Mouse (Mus musculus) lung, postnatal 0 days (tissue): ENCODE data around the gene Eci1. TPM values are rescaled to one million over a fixed set of nuclear protein-coding genes. Genes with fewer than 3 reads are reported as not detected.

Source experiments
- ATAC-seq: fragments of 200-750 bp; cut with Nextera tagmentation; 2 replicates; pipeline ENCODE4 v1.8.0; 2017; ENCODE audit warnings: moderate library complexity
- DNase-seq: peaks from one replicate; pipeline ENCODE4 v3.0.0-alpha.2; 2016; ENCODE audit warnings: low spot score
- H3K27ac ChIP-seq: fragments of 300-500 bp; sonication (generic); 2 replicates; pipeline ENCODE4 v1.5.1; 2014; ENCODE audit warnings: antibody characterized with exemption, mild to moderate bottlenecking, low read length, mixed read lengths
- H3K27me3 ChIP-seq: fragments of 300-500 bp; sonication (generic); replicated peaks from 2 replicates; pipeline ENCODE4 v1.6.1; 2014; ENCODE audit warnings: low read length, mixed read lengths; ENCODE audit not compliant: insufficient read depth
- H3K36me3 ChIP-seq: fragments of 300-500 bp; sonication (generic); 2 replicates; pipeline ENCODE4 v1.6.1; 2014; ENCODE audit warnings: low read length, mixed read lengths; ENCODE audit not compliant: insufficient read depth
- H3K4me1 ChIP-seq: fragments of 300-500 bp; sonication (generic); 2 replicates; pipeline ENCODE4 v1.6.1; 2014; ENCODE audit warnings: antibody characterized with exemption, low read depth, low read length, mixed read lengths; ENCODE audit not compliant: insufficient read depth
- H3K4me2 ChIP-seq: fragments of 300-500 bp; sonication (generic); replicated peaks from 2 replicates; pipeline ENCODE4 v1.6.1; 2014; ENCODE audit warnings: low read depth, mild to moderate bottlenecking, low read length, moderate library complexity, mixed read lengths
- H3K4me3 ChIP-seq: fragments of 300-500 bp; sonication (generic); 2 replicates; pipeline ENCODE4 v1.5.1; 2014; ENCODE audit warnings: low read depth, low read length
- H3K9ac ChIP-seq: fragments of 300-500 bp; sonication (generic); replicated peaks from 2 replicates; pipeline ENCODE4 v1.6.1; 2014; ENCODE audit warnings: low read depth, mild to moderate bottlenecking
- H3K9me3 ChIP-seq: fragments of 300-500 bp; sonication (generic); 2 replicates; pipeline ENCODE4 v1.6.1; 2016; ENCODE audit warnings: low read length, mixed read lengths
- CTCF ChIP-seq: IDR thresholded peaks from 2 replicates; pipeline ENCODE4 v1.5.1; 2016; ENCODE audit warnings: antibody characterized with exemption, mild to moderate bottlenecking
- EP300 ChIP-seq: IDR thresholded peaks from 2 replicates; pipeline ENCODE4 v1.6.1; 2016; ENCODE audit warnings: antibody characterized with exemption, mild to moderate bottlenecking, control low read depth
- WGBS: fragments of 180-500 bp; shearing (Covaris S2); extraction: QIAGEN DNeasy Blood & Tissue Kit; methylation state at CpG from one replicate; pipeline ENCODE4 v1.1.7; 2014; 5-methylcytosine and 5-hydroxymethylcytosine counted together
- polyA plus RNA-seq: library from polyadenylated mRNA; unstranded; fragments of >200 nt; fragmentation: Nextera tagmentation; extraction: Ambion mirVana; gene quantifications from 2 replicates; pipeline ENCODE4 v1.2.1, GENCODE M21; 2015

The Eci1 gene
- polyA plus RNA-seq, 1 experiment from 2014 or later = 81.7 TPM

GRCm38 (mm10) chr17:24483495-24483894 is 57.1 kb downstream of the Eci1 start:
- Histone ChIP-seq H3K9me3 (no peaks in the 10 kb centered on the region), H3K27ac (no peak overlapping the region), H3K9ac (no peak overlapping the region), H3K4me3 (no peak overlapping the region), H3K27me3 (no peaks in the 10 kb centered on the region), H3K4me2 (no peak overlapping the region), H3K36me3 (no peaks in the 10 kb centered on the region), H3K4me1 (no peaks in the 10 kb centered on the region)
- no peak for DNase-seq
- no peak for ATAC-seq
- 95% methylated on average over 3 of the region's 3 CpGs for WGBS
- no peak for TF ChIP-seq EP300
- TF ChIP-seq CTCF = no peak

DNA sequence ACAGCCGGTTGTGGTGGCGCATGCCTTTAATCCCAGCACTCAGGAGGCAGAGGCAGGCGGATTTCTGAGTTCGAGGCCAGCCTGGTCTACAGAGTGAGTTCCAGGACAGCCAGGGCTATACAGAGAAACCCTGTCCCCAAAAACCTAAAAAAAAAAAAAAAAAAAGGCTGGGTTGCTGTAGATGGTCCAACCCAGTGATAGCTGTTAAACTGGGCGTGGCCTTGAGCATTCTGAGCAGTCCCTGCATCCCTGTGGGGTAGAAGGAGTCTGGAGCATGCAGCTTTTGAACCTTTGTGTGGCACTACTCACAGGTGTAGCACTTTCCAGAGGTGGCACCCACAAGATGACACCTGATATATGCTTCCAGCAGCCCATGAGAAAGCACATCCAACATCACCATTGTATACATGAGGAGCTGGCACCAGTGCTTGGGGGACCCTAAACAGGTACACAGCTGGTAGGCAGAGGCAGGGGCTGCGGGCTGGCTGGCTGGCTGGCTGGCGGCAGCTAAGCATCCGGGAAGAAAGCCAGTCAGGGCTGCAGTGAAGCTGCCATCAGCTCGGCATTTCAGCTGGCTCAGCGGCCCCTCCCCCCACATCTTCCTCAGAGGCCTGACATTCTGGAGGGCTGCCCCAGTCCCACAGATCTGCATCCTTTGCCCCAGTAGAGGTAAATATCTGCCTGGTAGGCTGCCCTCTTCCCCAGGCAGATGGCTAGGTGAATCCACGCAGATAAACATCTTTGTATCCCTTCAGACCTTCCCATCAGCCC is 58.8 kb downstream of the Eci1 start:
- TF ChIP-seq EP300 (no peak), CTCF (no peak)
- Histone ChIP-seq H3K4me3 (no peak overlapping the region), H3K9ac (no peak overlapping the region), H3K4me2 (no peak overlapping the region), H3K36me3 (no peaks in the 10 kb centered on the region), H3K9me3 (no peaks in the 10 kb centered on the region), H3K27me3 (peaks cover 7% of the 10 kb centered on the region; the same call in 1 of the 2 replicates), H3K4me1 (peaks cover 5% of the 10 kb centered on the region; the same call in 1 of the 2 replicates), H3K27ac (no peak overlapping the region)
- ATAC-seq (no peak), DNase-seq (no peak)
- WGBS = 51% methylated on average over 11 of the region's 11 CpGs

GRCm38 (mm10) chr17:24488186-24488661 is 61.8 kb downstream of the Eci1 start, which contains the start of gene Caskin1:
Gene Caskin1 (plus strand): TSS chr17:24488601.
- under 1% methylated on average over 25 of the region's 45 CpGs for WGBS
- H3K4me1 ChIP-seq = peaks cover 5% of the 10 kb centered on the region; the same call in 1 of the 2 replicates
- DNase-seq (peak; percentile 52), ATAC-seq (peak; percentile 65)
- peak within 1 kb of the TSS; percentile 99 for H3K4me2 ChIP-seq
- H3K36me3 ChIP-seq = no peaks in the 10 kb centered on the region
- 0 out of 2 replicates have a peak within 1 kb of the TSS, but pooled peaks have one; percentile 12 for H3K9ac ChIP-seq
- H3K27me3 ChIP-seq = peaks cover 7% of the 10 kb centered on the region; the same call in 1 of the 2 replicates
- H3K9me3 ChIP-seq = no peaks in the 10 kb centered on the region
- peak within 1 kb of the TSS; percentile 60 for H3K4me3 ChIP-seq
- no peak within 1 kb of the TSS for H3K27ac ChIP-seq
- TF ChIP-seq CTCF (no peak), EP300 (no peak)

GRCm38 (mm10) chr17:24488662-24489264 is 62.3 kb downstream of the Eci1 start:
- H3K36me3 ChIP-seq = no peaks in the 10 kb centered on the region
- H3K9ac ChIP-seq = 0 out of 2 replicates have a peak overlapping the region, but pooled peaks have one; percentile 12
- ATAC-seq = peak; percentile 61
- TF ChIP-seq CTCF = no peak
- TF ChIP-seq EP300 = no peak
- peak overlapping the region; percentile 99 for H3K4me2 ChIP-seq
- peaks cover 7% of the 10 kb centered on the region; the same call in 1 of the 2 replicates for H3K27me3 ChIP-seq
- WGBS = 1% methylated on average over 29 of the region's 81 CpGs
- H3K4me1 ChIP-seq = peaks cover 5% of the 10 kb centered on the region; the same call in 1 of the 2 replicates
- H3K9me3 ChIP-seq = no peaks in the 10 kb centered on the region
- DNase-seq = no peak
- no peak overlapping the region for H3K27ac ChIP-seq
- peak overlapping the region; percentile 60 for H3K4me3 ChIP-seq

Other genes starting within 250 kb of the Eci1 start
- gene Tbc1d24, start 221.1 kb upstream of the Eci1 start, polyA plus RNA-seq = 1.8 and 1.9 TPM in 2 replicates
- 2.3 and 2.5 TPM in 2 replicates for gene Ntn3, start 217.1 kb upstream of the Eci1 start, polyA plus RNA-seq
- gene Tedc2, start 205.8 kb upstream of the Eci1 start, polyA plus RNA-seq = 5.3 and 6.3 TPM in 2 replicates
- gene Ccnf, start 175.2 kb upstream of the Eci1 start, polyA plus RNA-seq = 2.8 and 4.5 TPM in 2 replicates
- 1.5 and 1.7 TPM in 2 replicates for gene Abca17, start 75.6 kb upstream of the Eci1 start, polyA plus RNA-seq
- gene Abca3, start 74.7 kb upstream of the Eci1 start, polyA plus RNA-seq = 66.4 and 71.5 TPM in 2 replicates
- gene Rnps1, start 12.1 kb upstream of the Eci1 start, polyA plus RNA-seq = 99.6 and 109 TPM in 2 replicates
- gene Dnase1l2, start 16.5 kb downstream of the Eci1 start, polyA plus RNA-seq = 1.1 and 1.4 TPM in 2 replicates
- 15.7 and 17.5 TPM in 2 replicates for gene E4f1, start 43.7 kb downstream of the Eci1 start, polyA plus RNA-seq
- gene Pgp, start 43.8 kb downstream of the Eci1 start, polyA plus RNA-seq = 40.4 and 42.5 TPM in 2 replicates
- gene Bricd5, start 47.2 kb downstream of the Eci1 start, polyA plus RNA-seq = not detected in 2 replicates
- 13.0 and 14.4 TPM in 2 replicates for gene Mlst8, start 52.4 kb downstream of the Eci1 start, polyA plus RNA-seq
- gene Caskin1, start 62.0 kb downstream of the Eci1 start, polyA plus RNA-seq = 0.15 and 0.33 TPM in 2 replicates
- 65.3 and 66.8 TPM in 2 replicates for gene Traf7, start 101.3 kb downstream of the Eci1 start, polyA plus RNA-seq
- gene Rab26, start 107.6 kb downstream of the Eci1 start, polyA plus RNA-seq = 1.2 and 1.3 TPM in 2 replicates
- 26.3 and 27.4 TPM in 2 replicates for gene Pkd1, start 123.2 kb downstream of the Eci1 start, polyA plus RNA-seq
- gene Tsc2, start 206.0 kb downstream of the Eci1 start, polyA plus RNA-seq = 31.7 and 32.8 TPM in 2 replicates
- gene Nthl1, start 206.0 kb downstream of the Eci1 start, polyA plus RNA-seq = 13.6 and 13.8 TPM in 2 replicates
- gene Slc9a3r2, start 223.7 kb downstream of the Eci1 start, polyA plus RNA-seq = 316 and 341 TPM in 2 replicates
- 8.6 and 10.3 TPM in 2 replicates for gene Npw, start 231.8 kb downstream of the Eci1 start, polyA plus RNA-seq
- 10.5 and 11.9 TPM in 2 replicates for gene Zfp598, start 243.0 kb downstream of the Eci1 start, polyA plus RNA-seq